8 mouse cellular contexts compared by ENCODE assay signal in the genomic region with DNA sequence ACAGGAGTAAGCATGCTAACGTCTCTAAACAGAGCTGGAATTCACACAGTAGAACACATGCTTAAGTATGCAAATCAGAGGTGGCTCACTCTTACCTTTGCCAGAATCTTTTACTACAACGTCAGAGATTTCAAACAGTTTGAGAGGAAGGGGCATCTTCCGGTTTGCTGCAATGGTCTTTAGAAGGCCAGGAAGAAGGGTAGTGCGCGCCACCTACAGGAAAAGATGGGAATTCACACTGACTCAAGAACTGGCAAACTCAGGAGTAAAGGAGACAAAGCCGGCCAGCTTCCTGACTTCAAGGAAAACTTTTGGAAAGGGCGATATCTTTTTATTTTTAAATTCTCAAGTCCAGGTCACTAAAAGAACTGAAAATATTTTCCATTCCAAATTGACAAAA. TPM values are rescaled to one million over a fixed set of nuclear protein-coding genes. Genes with fewer than 3 reads are reported as not detected.
DNase-seq lines count a peak whose midpoint lies in the region; ATAC-seq lines count a peak whose summit lies in the region.

No protein-coding gene starts in this region.

- H3K27ac ChIP-seq in hindbrain, embryonic 16.5 days (ENCODE audit: low read depth, low read length) = no peak overlapping the region

- no peaks in the 10 kb centered on the region for H3K9me3 ChIP-seq in hindbrain, embryonic 16.5 days (ENCODE audit: control insufficient read depth, low read length)

- peak; percentile 24 for DNase-seq in adrenal gland, postnatal 14 days
- DNase-seq in adrenal gland, adult 2 months = no peak
- peak; percentile 24 for DNase-seq in ovary, postnatal 14 days (ENCODE audit: low spot score)
- no peak for DNase-seq in ovary, postnatal 10 days (ENCODE audit: low spot score)
- DNase-seq in cerebellum, postnatal 14 days = peak; percentile 66 to 69
- peak; percentile 50 for DNase-seq in lung, postnatal 36 days
- DNase-seq in thymus, postnatal 25 days = peak; percentile 6

- no peak overlapping the region for H3K4me3 ChIP-seq in hindbrain, embryonic 16.5 days (ENCODE audit: low read length)

- H3K4me2 ChIP-seq in hindbrain, embryonic 16.5 days (ENCODE audit: low read length) = no peak overlapping the region

- no peak overlapping the region for H3K9ac ChIP-seq in hindbrain, embryonic 16.5 days (ENCODE audit: low read depth, low read length)

- H3K4me1 ChIP-seq in hindbrain, embryonic 16.5 days (ENCODE audit: control insufficient read depth, insufficient read depth, low read depth, low read length) = no peaks in the 10 kb centered on the region

- no peaks in the 10 kb centered on the region for H3K27me3 ChIP-seq in hindbrain, embryonic 16.5 days (replicated peaks; ENCODE audit: control insufficient read depth, insufficient read depth, low read length)

- H3K36me3 ChIP-seq in hindbrain, embryonic 16.5 days (ENCODE audit: control insufficient read depth, insufficient read depth, low read length) = peaks cover 19% of the 10 kb centered on the region; the same call in 1 of the 2 replicates

- WGBS in hindbrain, embryonic 16.5 days = 27% methylated on average over 7 of the region's 7 CpGs

- ATAC-seq in hindbrain, embryonic 16.5 days = peak; percentile 45; the same call in 1 of the 2 replicates

RNA-seq across cellular contexts. Expression of gene Farsb, which starts 34.0 kb away (rescaled TPM):
- total RNA-seq in adrenal gland, postnatal 14 days (2021) = 65.8 and 67.3 TPM in 2 replicates
- total RNA-seq in adrenal gland, adult 2 months (2021) = 10 to 100 TPM; 76.1 to 77.6 TPM
- 3.5 and 4.4 TPM in 2 replicates for polyA plus RNA-seq in adrenal gland, adult 2 months (2012; rRNA removed)
- polyA plus RNA-seq in hindbrain, embryonic 16.5 days (2015; fragmentation: Nextera tagmentation; extraction: Ambion mirVana) = 160 and 161 TPM in 2 replicates

RNA-seq across cellular contexts. Expression of gene Mogat1, which starts 56.1 kb away (rescaled TPM):
- total RNA-seq in adrenal gland, postnatal 14 days (2021) = 1.1 TPM in 1 of 2 replicates, not detected in the other
- 1 to 10 TPM; 2.5 to 4.0 TPM for total RNA-seq in adrenal gland, adult 2 months (2021)
- 8.7 and 14.6 TPM in 2 replicates for polyA plus RNA-seq in adrenal gland, adult 2 months (2012; rRNA removed)
- polyA plus RNA-seq in hindbrain, embryonic 16.5 days (2015; fragmentation: Nextera tagmentation; extraction: Ambion mirVana) = 0.51 and 0.77 TPM in 2 replicates

RNA-seq across cellular contexts. Expression of gene BC035947, which starts 57.3 kb away (rescaled TPM):
- 0.11 and 0.15 TPM in 2 replicates for total RNA-seq in adrenal gland, postnatal 14 days (2021)
- under 1 TPM; 0.29 to 0.48 TPM for total RNA-seq in adrenal gland, adult 2 months (2021)
- polyA plus RNA-seq in adrenal gland, adult 2 months (2012; rRNA removed) = 0.06 and 0.08 TPM in 2 replicates
- polyA plus RNA-seq in hindbrain, embryonic 16.5 days (2015; fragmentation: Nextera tagmentation; extraction: Ambion mirVana) = 1.1 and 1.2 TPM in 2 replicates

Comparison
In these comparisons a context has a peak if more than half of its experiments do, and no peak if none do; other contexts are left out.
1. DNase-seq: peak in adrenal gland, postnatal 14 days (single experiment), ovary, postnatal 14 days (single experiment), cerebellum, postnatal 14 days (2 of 2), lung, postnatal 36 days (single experiment) and thymus, postnatal 25 days (single experiment); none in adrenal gland, adult 2 months (single experiment) and ovary, postnatal 10 days (single experiment).